Mouse (Mus musculus) midbrain, embryonic 12.5 days (tissue): ENCODE results near the gene Procr. TPM values are rescaled to one million over a fixed set of nuclear protein-coding genes. Genes with fewer than 3 reads are reported as not detected.

ENCODE experiments used
- ATAC-seq: fragments of 200-750 bp; cut with Nextera tagmentation; 2 replicates; pipeline ENCODE4 v1.8.0; 2017; ENCODE audit warnings: low read depth, moderate TSS enrichment, moderate library complexity; ENCODE audit not compliant: low FRiP score
- H3K27ac ChIP-seq: fragments of 300-500 bp; sonication (generic); replicated peaks from 2 replicates; pipeline ENCODE4 v1.5.1; 2016; ENCODE audit warnings: mild to moderate bottlenecking
- H3K27me3 ChIP-seq: fragments of 300-500 bp; sonication (generic); 2 replicates; pipeline ENCODE4 v1.6.1; 2016; ENCODE audit warnings: mild to moderate bottlenecking
- H3K36me3 ChIP-seq: fragments of 300-500 bp; sonication (generic); 2 replicates; pipeline ENCODE4 v1.6.1; 2016
- H3K4me1 ChIP-seq: fragments of 300-500 bp; sonication (generic); 2 replicates; pipeline ENCODE4 v1.6.1; 2016
- H3K4me2 ChIP-seq: fragments of 300-500 bp; sonication (generic); replicated peaks from 2 replicates; pipeline ENCODE4 v1.6.1; 2016; ENCODE audit warnings: mild to moderate bottlenecking, moderate library complexity
- H3K4me3 ChIP-seq: fragments of 300-500 bp; sonication (generic); 2 replicates; pipeline ENCODE4 v1.5.1; 2016; ENCODE audit warnings: mild to moderate bottlenecking
- H3K9ac ChIP-seq: fragments of 300-500 bp; sonication (generic); replicated peaks from 2 replicates; pipeline ENCODE4 v1.6.1; 2016; ENCODE audit warnings: mild to moderate bottlenecking, moderate library complexity
- H3K9me3 ChIP-seq: fragments of 300-500 bp; sonication (generic); 2 replicates; pipeline ENCODE4 v1.6.1; 2016; ENCODE audit warnings: mild to moderate bottlenecking
- WGBS: fragments of 180-500 bp; shearing (Covaris S2); methylation state at CpG from one replicate; pipeline ENCODE4 v1.1.7; 2016; 5-methylcytosine and 5-hydroxymethylcytosine counted together
- polyA plus RNA-seq: library from polyadenylated mRNA; unstranded; fragments of >200 nt; fragmentation: Nextera tagmentation; extraction: Ambion mirVana; gene quantifications from 2 replicates; pipeline ENCODE4 v1.2.1, GENCODE M21; 2016

Gene Procr
- polyA plus RNA-seq, 1 experiment from 2014 or later = 3.1 TPM

GRCm38 (mm10) chr2:155756855-155757566, 6.1 kb downstream of the Procr start:
- no peak for ATAC-seq
- H3K27ac ChIP-seq = no peak overlapping the region
- H3K27me3 ChIP-seq = 0 out of 2 replicates have a peak, but pooled peaks cover 7% of the 10 kb centered on the region
- H3K9ac ChIP-seq = no peak overlapping the region
- 63% methylated on average over 14 of the region's 14 CpGs for WGBS
- H3K4me1 ChIP-seq = no peaks in the 10 kb centered on the region
- H3K4me2 ChIP-seq = no peak overlapping the region
- no peaks in the 10 kb centered on the region for H3K9me3 ChIP-seq
- no peak overlapping the region for H3K4me3 ChIP-seq
- H3K36me3 ChIP-seq = no peaks in the 10 kb centered on the region

DNA sequence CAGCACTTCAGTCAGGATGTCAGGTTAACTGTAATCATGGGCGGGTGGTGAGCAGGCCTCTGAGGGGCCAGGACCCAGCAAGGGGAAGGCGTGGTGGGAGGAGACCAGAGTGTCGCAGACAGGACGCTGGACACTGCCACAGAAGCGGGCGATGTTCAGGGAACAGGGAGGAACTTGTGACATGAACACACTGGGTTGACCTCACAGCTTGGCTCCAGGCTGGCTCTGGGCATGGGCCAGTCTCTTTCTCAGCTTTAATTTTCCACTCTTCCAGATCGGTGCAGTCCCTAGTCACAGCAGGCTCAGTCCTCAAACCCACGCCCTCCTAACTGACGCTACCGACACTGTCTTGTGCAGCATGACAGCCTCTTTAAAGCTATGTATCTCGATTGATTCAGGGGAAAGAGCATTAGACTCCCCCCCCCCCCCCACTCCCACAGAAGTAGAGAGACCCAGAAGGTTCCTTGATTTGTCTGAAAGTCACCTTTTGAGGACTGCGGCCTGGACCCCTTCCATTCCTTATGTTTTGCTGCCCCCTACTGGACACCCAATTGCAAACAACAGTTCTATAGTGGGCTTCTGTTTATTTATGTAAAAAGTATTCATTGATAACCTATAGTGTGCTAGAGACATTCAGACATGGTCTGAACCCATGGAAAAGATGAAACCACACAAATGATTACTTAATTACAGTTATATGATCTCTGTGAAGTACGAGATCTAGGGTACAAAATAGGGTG, 13.9 kb downstream of the Procr start:
- no peaks in the 10 kb centered on the region for H3K9me3 ChIP-seq
- no peaks in the 10 kb centered on the region for H3K4me1 ChIP-seq
- no peaks in the 10 kb centered on the region; the same call in 1 of the 2 replicates for H3K27me3 ChIP-seq
- no peak overlapping the region for H3K4me2 ChIP-seq
- H3K36me3 ChIP-seq = no peaks in the 10 kb centered on the region
- peak; percentile 47; the same call in 1 of the 2 replicates for ATAC-seq
- no peak overlapping the region for H3K9ac ChIP-seq
- no peak overlapping the region for H3K27ac ChIP-seq
- WGBS = 53% methylated on average over 13 of the region's 13 CpGs
- H3K4me3 ChIP-seq = no peak overlapping the region

DNA sequence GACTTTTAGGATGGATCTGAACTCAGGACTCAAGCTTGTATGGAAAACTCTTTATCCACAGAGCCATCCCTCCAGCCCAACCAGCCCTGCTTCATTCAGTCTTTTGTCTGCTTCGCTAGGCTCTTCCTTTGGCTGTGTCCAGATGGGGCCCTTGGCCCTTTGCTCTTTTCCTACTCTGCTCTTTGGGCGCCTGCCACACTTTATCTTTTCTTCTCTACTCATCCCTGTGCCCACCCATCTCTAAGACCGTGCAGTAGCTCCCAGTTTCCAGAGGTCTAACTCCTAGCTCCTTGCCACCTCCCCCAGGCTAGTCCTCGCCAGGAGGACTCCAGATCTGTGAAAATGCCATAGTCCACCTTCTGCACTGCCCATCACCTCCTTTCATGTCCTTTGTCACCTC, 22.7 kb downstream of the Procr start:
- no peak overlapping the region for H3K9ac ChIP-seq
- no peak overlapping the region for H3K27ac ChIP-seq
- H3K4me2 ChIP-seq = no peak overlapping the region
- WGBS = 71% methylated on average over 4 of the region's 4 CpGs
- H3K36me3 ChIP-seq = no peaks in the 10 kb centered on the region
- ATAC-seq = no peak
- H3K27me3 ChIP-seq = peaks cover 50% of the 10 kb centered on the region
- no peak overlapping the region for H3K4me3 ChIP-seq
- peaks cover 9% of the 10 kb centered on the region for H3K4me1 ChIP-seq
- no peaks in the 10 kb centered on the region for H3K9me3 ChIP-seq

- Histone ChIP-seq H3K27me3 (peaks cover 54% of the 10 kb centered on the region), H3K9me3 (no peaks in the 10 kb centered on the region), H3K9ac (peak overlapping the region; percentile 43; the same call in 1 of the 2 replicates), H3K4me3 (peak overlapping the region; percentile 80), H3K36me3 (no peaks in the 10 kb centered on the region), H3K4me2 (peak overlapping the region; percentile 82), H3K27ac (no peak overlapping the region), H3K4me1 (peaks cover 14% of the 10 kb centered on the region)
- WGBS = 71% methylated on average over 11 of the region's 11 CpGs
- no peak for ATAC-seq
Measured at GRCm38 (mm10) chr2:155774261-155774926, 23.5 kb downstream of the Procr start.

GRCm38 (mm10) chr2:155774927-155775684, 24.2 kb downstream of the Procr start, which contains the start of gene Mmp24:
Mmp24 (plus strand) TSS chr2:155775342.
- Histone ChIP-seq H3K27me3 (peaks cover 54% of the 10 kb centered on the region), H3K4me1 (peaks cover 14% of the 10 kb centered on the region), H3K27ac (peak within 1 kb of the TSS; percentile 83), H3K36me3 (no peaks in the 10 kb centered on the region), H3K4me3 (peak within 1 kb of the TSS; percentile 80), H3K4me2 (peak within 1 kb of the TSS; percentile 82), H3K9me3 (no peaks in the 10 kb centered on the region), H3K9ac (peak within 1 kb of the TSS; percentile 88)
- ATAC-seq = no peak
- WGBS = 2% methylated on average over 76 of the region's 100 CpGs

DNA sequence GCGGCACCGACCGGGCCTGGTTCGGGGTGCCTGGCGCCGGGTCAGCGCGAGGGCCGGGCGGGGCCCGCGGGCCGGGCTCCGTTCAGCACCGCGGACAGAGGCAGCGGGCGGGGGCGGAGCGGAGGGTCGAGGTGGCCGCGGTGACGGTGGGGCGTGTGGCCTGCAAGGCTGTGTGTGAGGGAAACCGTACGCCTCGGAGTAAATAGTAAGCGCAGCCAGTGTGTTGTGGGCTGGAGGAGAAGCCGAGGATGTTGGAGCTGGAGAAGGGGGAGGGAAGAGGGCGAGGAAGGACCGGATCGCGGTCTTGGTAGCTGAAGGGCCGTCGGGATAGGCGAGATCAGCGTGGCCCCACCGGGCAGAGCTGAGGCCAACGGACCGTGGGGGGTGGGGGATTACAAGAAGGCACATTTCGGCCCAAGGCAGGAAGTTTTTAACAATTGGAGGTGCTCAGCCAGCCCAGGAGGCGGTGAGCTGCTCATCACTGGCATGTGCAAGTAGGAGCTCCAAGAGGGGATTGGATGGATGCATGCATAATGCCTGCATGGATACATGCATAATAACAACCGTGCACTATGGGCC, 24.9 kb downstream of the Procr start:
- Histone ChIP-seq H3K4me2 (peak overlapping the region; percentile 82), H3K9ac (peak overlapping the region; percentile 88), H3K9me3 (no peaks in the 10 kb centered on the region), H3K36me3 (no peaks in the 10 kb centered on the region), H3K27ac (peak overlapping the region; percentile 83), H3K4me3 (peak overlapping the region; percentile 80), H3K4me1 (peaks cover 14% of the 10 kb centered on the region), H3K27me3 (peaks cover 54% of the 10 kb centered on the region)
- peak; percentile 88 for ATAC-seq
- 1% methylated on average over 38 of the region's 44 CpGs for WGBS

DNA sequence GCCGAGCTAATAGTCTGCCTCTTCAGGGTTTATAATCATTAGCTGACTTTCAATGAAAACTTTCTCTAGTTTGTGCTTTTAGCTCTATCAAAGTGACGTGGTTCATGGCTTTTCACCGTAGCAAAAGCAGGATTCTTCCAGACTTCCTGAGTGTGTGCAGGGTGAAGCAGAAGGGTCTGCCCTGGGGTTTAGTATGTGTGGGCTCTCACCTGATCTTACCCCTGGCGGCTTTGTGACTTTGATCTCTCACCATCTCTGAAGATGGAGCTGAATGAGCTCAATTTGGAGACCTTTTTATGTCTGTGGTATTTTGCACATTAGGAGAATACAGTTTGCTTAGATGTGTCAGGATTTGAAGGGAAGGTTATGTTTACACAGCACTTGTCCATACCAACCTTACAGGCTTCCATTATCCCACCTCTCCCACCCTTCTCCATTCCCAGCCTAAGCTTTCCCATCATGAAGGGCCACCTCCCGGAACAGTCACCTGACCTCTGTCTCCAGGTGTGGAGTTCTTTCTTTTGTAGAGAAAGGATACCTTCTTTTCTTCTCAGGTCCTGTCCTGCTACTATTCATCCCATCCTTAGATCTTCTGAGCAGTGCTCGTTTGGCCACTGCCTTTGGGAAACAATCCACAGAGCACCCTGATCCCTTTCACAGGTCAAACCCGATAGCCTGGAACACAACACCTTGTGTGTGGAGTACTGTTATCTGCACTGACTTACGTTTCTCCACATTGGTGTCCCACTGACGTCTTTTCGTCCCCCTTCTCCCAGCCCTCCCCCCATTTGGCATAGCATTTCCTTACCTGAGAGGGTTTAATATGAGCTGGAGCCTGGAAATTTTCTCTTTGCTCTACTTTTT, 26.1 kb downstream of the Procr start:
- no peak overlapping the region for H3K27ac ChIP-seq
- H3K9me3 ChIP-seq = no peaks in the 10 kb centered on the region
- peaks cover 14% of the 10 kb centered on the region for H3K4me1 ChIP-seq
- H3K4me3 ChIP-seq = no peak overlapping the region
- H3K4me2 ChIP-seq = no peak overlapping the region
- WGBS = 74% methylated on average over 10 of the region's 10 CpGs
- H3K27me3 ChIP-seq = peaks cover 53% of the 10 kb centered on the region
- H3K36me3 ChIP-seq = no peaks in the 10 kb centered on the region
- no peak overlapping the region for H3K9ac ChIP-seq
- no peak for ATAC-seq

- Histone ChIP-seq H3K4me3 (no peak overlapping the region), H3K36me3 (no peaks in the 10 kb centered on the region), H3K9me3 (no peaks in the 10 kb centered on the region), H3K27ac (no peak overlapping the region), H3K4me1 (peaks cover 14% of the 10 kb centered on the region), H3K27me3 (peaks cover 47% of the 10 kb centered on the region), H3K4me2 (no peak overlapping the region), H3K9ac (no peak overlapping the region)
- WGBS = 74% methylated on average over 4 of the region's 4 CpGs
- no peak for ATAC-seq
Measured at GRCm38 (mm10) chr2:155777688-155777985, 26.7 kb downstream of the Procr start.

DNA sequence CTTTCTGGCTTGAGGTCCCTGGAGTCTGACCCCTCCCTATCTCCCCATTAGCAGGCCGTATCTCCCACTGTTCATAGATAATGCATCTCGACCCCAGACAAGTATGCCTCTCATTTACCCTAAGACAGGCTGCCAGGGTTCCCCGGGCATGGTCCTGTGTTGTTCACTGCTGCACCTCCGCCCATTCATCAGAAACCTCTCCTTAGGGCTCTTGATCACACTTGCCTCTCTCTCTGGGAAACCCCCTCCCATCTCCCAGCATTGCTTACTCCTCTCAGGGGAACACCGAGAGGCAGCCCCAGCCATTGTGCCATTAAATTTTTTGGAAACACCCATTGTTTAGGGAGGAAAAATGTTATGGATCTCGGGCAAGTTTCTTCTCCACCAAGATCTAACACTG, 27.1 kb downstream of the Procr start:
- H3K4me2 ChIP-seq = no peak overlapping the region
- H3K9ac ChIP-seq = no peak overlapping the region
- no peaks in the 10 kb centered on the region for H3K9me3 ChIP-seq
- no peak overlapping the region for H3K27ac ChIP-seq
- no peak overlapping the region for H3K4me3 ChIP-seq
- H3K27me3 ChIP-seq = peaks cover 44% of the 10 kb centered on the region
- no peak for ATAC-seq
- 75% methylated on average over 6 of the region's 6 CpGs for WGBS
- H3K36me3 ChIP-seq = no peaks in the 10 kb centered on the region
- H3K4me1 ChIP-seq = peaks cover 14% of the 10 kb centered on the region

DNA sequence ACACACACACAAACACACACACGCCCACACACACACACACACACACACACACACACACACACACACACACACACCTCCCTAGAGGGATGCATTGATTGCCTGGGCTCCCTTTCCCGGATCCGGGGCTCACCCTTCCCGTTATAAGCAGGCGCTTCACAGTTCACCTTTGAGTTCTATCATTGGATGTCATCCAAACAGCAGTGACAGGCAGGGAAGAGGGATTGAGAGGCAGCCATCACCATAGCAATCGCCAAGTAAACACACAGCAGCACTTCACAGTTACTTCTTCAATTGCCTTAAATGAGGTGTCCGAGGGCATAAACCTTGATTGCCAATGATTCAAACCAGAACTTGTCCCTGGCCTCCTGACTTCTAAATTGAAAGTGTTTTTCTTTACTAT, 28.1 kb downstream of the Procr start:
- 71% methylated on average over 6 of the region's 7 CpGs for WGBS
- no peak overlapping the region for H3K9ac ChIP-seq
- ATAC-seq = no peak

GRCm38 (mm10) chr2:155779506-155779905, 28.6 kb downstream of the Procr start:
- Histone ChIP-seq H3K4me1 (peaks cover 14% of the 10 kb centered on the region), H3K4me3 (no peak overlapping the region), H3K27me3 (peaks cover 29% of the 10 kb centered on the region), H3K27ac (no peak overlapping the region), H3K9me3 (no peaks in the 10 kb centered on the region), H3K9ac (no peak overlapping the region), H3K4me2 (no peak overlapping the region), H3K36me3 (no peaks in the 10 kb centered on the region)
- 90% methylated on average over 3 of the region's 3 CpGs for WGBS
- no peak for ATAC-seq

More for the DNA sequence above, 28.1 kb downstream of the Procr start:
- Histone ChIP-seq H3K4me1 (peaks cover 14% of the 10 kb centered on the region), H3K27ac (no peak overlapping the region), H3K4me3 (no peak overlapping the region), H3K4me2 (no peak overlapping the region), H3K9me3 (no peaks in the 10 kb centered on the region), H3K27me3 (peaks cover 33% of the 10 kb centered on the region), H3K36me3 (no peaks in the 10 kb centered on the region)
